Mouse (Mus musculus) C2C12 (cell line): ENCODE results near the gene 9930111J21Rik2.

Source experiments
- CEBPB ChIP-seq: IDR thresholded peaks from one replicate; pipeline ENCODE4 v1.6.1; 2011; ENCODE audit warnings: low read depth, mild to moderate bottlenecking, control low read depth, moderate library complexity
- CTCF ChIP-seq: IDR thresholded peaks from one replicate; pipeline ENCODE4 v1.5.1; 2011; ENCODE audit not compliant: control insufficient read depth, insufficient read depth, insufficient read length
- MYOG ChIP-seq: IDR thresholded peaks from one replicate; pipeline ENCODE4 v1.6.1; 2011; ENCODE audit not compliant: control insufficient read depth, insufficient read length; ENCODE audit errors: extremely low read depth

DNA sequence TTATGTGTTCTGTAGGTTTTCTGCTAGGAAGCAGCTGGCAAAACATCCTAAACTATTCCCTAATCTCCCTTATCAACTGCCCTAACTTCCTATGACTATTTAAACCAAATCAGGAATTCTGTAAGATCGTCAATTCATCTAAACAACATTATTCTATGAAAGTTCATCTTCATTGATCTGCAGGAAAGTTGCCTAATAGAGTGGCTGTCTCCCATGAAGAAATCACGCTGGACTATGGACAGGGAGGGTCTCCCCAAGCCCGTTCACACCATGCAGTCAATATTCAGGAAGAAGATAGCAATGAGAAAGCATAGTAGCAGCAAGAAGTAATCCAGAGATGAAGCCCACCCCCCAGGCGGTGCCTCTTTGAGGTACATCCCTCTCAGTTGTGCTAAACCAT is 40.1 kb upstream of the 9930111J21Rik2 start:
- TF ChIP-seq CTCF (no peak), MYOG (no peak), CEBPB (no peak)
